Mouse (Mus musculus) kidney, adult 8-10 months (tissue): ENCODE measurements at regions not wholly inside any gene's neighbourhood (a gene's known extent, or its start where the extent isn't known, plus 50 kb on each side); places are given as distances from the start of the nearest gene placed in this dataset.
A peak's percentile ranks its signal among the peaks of the same experiment; 100 is the strongest.

Experiments
- DNase-seq, 2 experiments: peaks; one replicate each; pipeline ENCODE4 v3.0.0; 2022

DNA sequence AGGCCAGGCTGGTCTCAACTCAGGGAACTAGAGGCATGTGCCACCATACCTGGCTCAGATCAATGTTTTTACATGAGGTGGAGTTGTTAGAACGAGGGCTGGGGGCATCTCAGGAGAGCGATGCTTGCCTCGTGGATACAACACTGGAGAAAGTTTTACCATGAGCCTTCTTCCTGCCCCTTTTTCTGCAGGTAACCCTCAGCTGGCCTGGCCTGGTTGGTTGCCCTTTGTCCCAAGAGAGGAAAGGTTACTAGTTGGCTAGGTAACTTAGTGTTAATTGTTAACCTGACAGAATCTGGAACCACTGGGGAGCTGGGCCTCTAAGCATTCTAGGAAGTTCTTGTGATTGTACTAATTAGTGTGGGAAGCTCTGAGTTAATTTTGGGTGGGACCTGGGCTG, 81.0 kb upstream of the Sertad2 start:
- peak; percentile 79 to 92 for DNase-seq

- DNase-seq = peak; percentile 50 to 75
Observed at GRCm38 (mm10) chr11:20463173-20463681, 79.8 kb upstream of the Sertad2 start.

GRCm38 (mm10) chr11:20464564-20464963, 78.5 kb upstream of the Sertad2 start:
- DNase-seq = no peak

DNA sequence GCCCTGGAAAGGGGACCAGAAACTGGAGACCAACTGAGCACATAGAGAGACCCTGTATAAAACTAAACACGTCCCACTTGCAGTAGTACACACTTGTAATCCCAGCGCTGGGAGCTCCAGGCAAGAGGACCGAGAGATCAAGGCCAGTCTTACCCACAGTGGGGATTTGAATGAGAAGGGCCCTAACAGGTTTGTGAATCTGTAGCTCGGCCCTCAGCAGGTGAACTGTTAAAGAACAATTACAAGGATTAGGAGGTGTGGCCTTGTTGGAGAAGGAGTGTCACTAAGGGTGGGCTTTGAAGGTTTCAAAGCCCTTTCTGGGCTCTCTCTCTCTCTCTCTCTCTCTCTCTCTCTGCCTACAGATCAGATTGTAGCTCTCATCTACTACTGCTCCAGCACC, 76.5 kb upstream of the Sertad2 start:
- no peak for DNase-seq

GRCm38 (mm10) chr11:20468319-20469018, 74.6 kb upstream of the Sertad2 start:
- DNase-seq = no peak

DNA sequence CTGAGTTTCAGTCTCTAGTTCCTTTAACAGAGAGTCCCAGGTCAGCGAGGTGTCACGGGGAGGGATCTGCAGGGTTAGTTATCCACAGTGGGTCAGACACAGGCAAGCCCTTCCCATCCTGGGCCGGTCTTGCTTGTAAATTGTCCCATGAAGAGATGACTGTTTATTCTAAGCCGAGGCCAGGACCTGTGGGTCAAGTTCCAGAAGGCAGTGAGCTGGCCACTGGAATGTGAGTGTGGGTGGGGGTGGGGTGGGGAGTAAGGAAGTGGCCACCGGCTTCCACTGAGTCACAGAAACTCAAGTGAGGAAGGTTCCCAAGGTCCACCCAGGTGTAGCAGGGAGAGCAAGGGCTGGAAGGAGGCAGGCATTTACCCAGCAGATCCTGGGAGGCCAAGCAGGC, 73.7 kb upstream of the Sertad2 start:
- DNase-seq = peak; percentile 51 to 63

- DNase-seq = no peak
Observed at GRCm38 (mm10) chr11:20470396-20470795, 72.7 kb upstream of the Sertad2 start.

DNA sequence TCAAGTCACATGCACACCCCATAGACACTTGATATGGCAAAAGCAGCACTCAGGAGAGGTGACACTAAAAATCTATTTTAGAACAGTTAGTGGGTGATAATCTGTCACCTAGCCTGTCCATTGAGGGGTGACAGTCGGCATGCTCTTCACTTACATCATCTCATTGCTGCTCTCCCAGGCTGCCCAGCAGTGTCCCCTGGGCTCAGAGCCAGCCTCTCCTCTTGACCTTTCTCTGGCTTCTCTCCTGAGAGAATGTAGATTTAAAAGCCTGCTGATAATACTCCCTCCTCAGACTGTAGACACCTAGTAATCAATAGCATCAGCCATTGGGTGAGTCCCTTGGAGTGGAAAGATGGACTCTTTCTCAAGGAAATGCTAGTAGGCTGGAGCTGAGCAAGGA, 70.7 kb upstream of the Sertad2 start:
- peak; percentile 32 to 45 for DNase-seq

DNA sequence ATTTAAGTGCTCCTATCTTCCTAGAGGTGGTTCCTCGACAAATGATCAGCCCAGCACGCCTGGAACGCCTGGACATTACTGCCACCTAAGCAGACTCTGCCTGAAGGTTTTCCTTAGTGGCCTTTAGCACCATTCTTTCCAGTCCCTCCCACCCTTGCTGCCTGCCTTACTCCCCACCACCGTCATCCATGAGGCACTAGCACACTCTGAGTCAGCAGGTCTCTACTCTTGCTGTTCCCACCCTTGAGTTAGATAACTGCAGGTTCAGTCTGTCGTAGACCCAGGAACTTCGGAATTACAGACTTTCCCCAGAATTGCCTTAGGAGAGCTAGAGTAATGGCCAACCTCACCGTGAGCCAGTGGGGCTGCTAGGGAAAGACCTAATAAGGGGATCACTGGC, 67.4 kb upstream of the Sertad2 start:
- peak; percentile 49 to 72 for DNase-seq

- DNase-seq = no peak
Observed at GRCm38 (mm10) chr11:20476494-20476893, 66.6 kb upstream of the Sertad2 start.

- peak; percentile 91 to 94 for DNase-seq
Observed at GRCm38 (mm10) chr11:20477183-20478037, 65.6 kb upstream of the Sertad2 start.

GRCm38 (mm10) chr11:20480632-20481031, 62.4 kb upstream of the Sertad2 start:
- no peak for DNase-seq

- no peak for DNase-seq
Observed at GRCm38 (mm10) chr11:20485371-20485770, 57.7 kb upstream of the Sertad2 start.
